Mouse (Mus musculus) retina, adult 2 months (tissue): ENCODE measurements around the gene Ccn2.

ENCODE experiments used
- DNase-seq: peaks from one replicate; pipeline ENCODE4 v3.0.0-alpha.2; 2012; ENCODE audit warnings: low read depth, low spot score

The Ccn2 gene

GRCm38 (mm10) chr10:24595250-24596002 lies at the start of gene Ccn2:
Ccn2 (plus strand) TSS chr10:24595442.
- no peak for DNase-seq

- DNase-seq, result no peak
These were observed 42.4 kb upstream of the Ccn2 start for GRCm38 (mm10) chr10:24552870-24553269.

- DNase-seq, result no peak
These were observed 41.2 kb upstream of the Ccn2 start for GRCm38 (mm10) chr10:24554091-24554490.

- DNase-seq, result no peak
These were observed 36.9 kb upstream of the Ccn2 start for GRCm38 (mm10) chr10:24558366-24558765.

GRCm38 (mm10) chr10:24569691-24570420 lies 25.4 kb upstream of the Ccn2 start:
- no peak for DNase-seq

- DNase-seq, result no peak
These were observed 22.9 kb upstream of the Ccn2 start for GRCm38 (mm10) chr10:24572044-24572960.

- no peak for DNase-seq
These were observed 21.8 kb upstream of the Ccn2 start for GRCm38 (mm10) chr10:24573484-24573883.

GRCm38 (mm10) chr10:24581076-24581475 lies 14.2 kb upstream of the Ccn2 start:
- DNase-seq, result no peak

- DNase-seq, result no peak
These were observed 6.4 kb upstream of the Ccn2 start for GRCm38 (mm10) chr10:24588824-24589223.

GRCm38 (mm10) chr10:24589238-24589637 lies 6.0 kb upstream of the Ccn2 start:
- DNase-seq, result no peak

- no peak for DNase-seq
These were observed 4.7 kb upstream of the Ccn2 start for GRCm38 (mm10) chr10:24590546-24590945.

- DNase-seq, result peak; percentile 41
These were observed 4.1 kb upstream of the Ccn2 start for GRCm38 (mm10) chr10:24591136-24591535.

GRCm38 (mm10) chr10:24591741-24592140 lies 3.5 kb upstream of the Ccn2 start:
- no peak for DNase-seq

GRCm38 (mm10) chr10:24592318-24592717 lies 2.9 kb upstream of the Ccn2 start:
- no peak for DNase-seq

GRCm38 (mm10) chr10:24592969-24593368 lies 2.3 kb upstream of the Ccn2 start:
- no peak for DNase-seq

- no peak for DNase-seq
These were observed 1.7 kb upstream of the Ccn2 start for GRCm38 (mm10) chr10:24593556-24593955.

- DNase-seq, result no peak
These were observed 994 bp downstream of the Ccn2 start for GRCm38 (mm10) chr10:24596003-24596868.

- no peak for DNase-seq
These were observed 1.7 kb downstream of the Ccn2 start for GRCm38 (mm10) chr10:24596869-24597339.

- no peak for DNase-seq
These were observed 2.5 kb downstream of the Ccn2 start for GRCm38 (mm10) chr10:24597789-24598188.

GRCm38 (mm10) chr10:24598693-24599092 lies 3.5 kb downstream of the Ccn2 start:
- no peak for DNase-seq

GRCm38 (mm10) chr10:24599802-24600201 lies 4.6 kb downstream of the Ccn2 start:
- DNase-seq, result no peak
